Mouse (Mus musculus) brown adipose tissue, adult 24 weeks (tissue): ENCODE measurements around the gene Sp9. TPM values are rescaled to one million over a fixed set of nuclear protein-coding genes. Genes with fewer than 3 reads are reported as not detected.

Source experiments
- H3K27ac ChIP-seq: fragments of 200-500 bp; replicated peaks from 2 replicates; pipeline ENCODE4 v1.5.1; 2012; ENCODE audit warnings: low read depth, mild to moderate bottlenecking, low read length
- H3K4me1 ChIP-seq: fragments of 200-500 bp; 2 replicates; pipeline ENCODE4 v1.6.1; 2012; ENCODE audit warnings: low read length, mixed read lengths; ENCODE audit not compliant: control insufficient read depth, insufficient read depth, insufficient read length
- H3K4me3 ChIP-seq: fragments of 200-500 bp; 2 replicates; pipeline ENCODE4 v1.5.1; 2012; ENCODE audit warnings: low read depth, mild to moderate bottlenecking, low read length, moderate library complexity; ENCODE audit not compliant: insufficient read depth
- polyA plus RNA-seq: library from polyadenylated mRNA; stranded (reverse); fragments of >200 nt; gene quantifications from 2 replicates; pipeline ENCODE4 v1.2.4, GENCODE M21; 2012; ENCODE audit not compliant: missing spikeins, insufficient read depth, insufficient read length

Sp9 gene
- polyA plus RNA-seq, 1 experiment: not detected

DNA sequence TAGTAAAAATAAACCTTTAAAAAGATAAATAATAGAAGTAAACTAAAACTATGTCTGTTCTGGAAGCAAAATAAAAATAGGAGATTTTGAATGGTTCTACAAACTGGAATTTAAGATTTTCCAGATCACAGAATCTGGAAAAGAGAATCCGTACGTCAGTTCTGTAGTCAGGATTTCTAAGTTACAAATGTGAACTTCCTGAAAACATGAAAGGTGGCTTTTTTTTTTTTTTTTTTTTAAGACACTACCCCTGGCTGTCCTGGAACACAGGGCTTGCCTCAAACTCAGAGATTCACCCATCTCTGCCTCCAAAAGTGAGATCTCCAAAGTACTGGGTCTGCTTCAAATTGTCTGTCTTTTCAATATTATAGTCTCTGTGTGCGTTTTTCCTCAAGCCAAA lies 42.6 kb downstream of the Sp9 start:
- no peaks in the 10 kb centered on the region for H3K4me1 ChIP-seq
- H3K27ac ChIP-seq: no peak overlapping the region
- H3K4me3 ChIP-seq: no peak overlapping the region

- no peak overlapping the region for H3K4me3 ChIP-seq
- no peaks in the 10 kb centered on the region for H3K4me1 ChIP-seq
- H3K27ac ChIP-seq: no peak overlapping the region
Observed at GRCm38 (mm10) chr2:73317426-73317825, 45.7 kb downstream of the Sp9 start.

DNA sequence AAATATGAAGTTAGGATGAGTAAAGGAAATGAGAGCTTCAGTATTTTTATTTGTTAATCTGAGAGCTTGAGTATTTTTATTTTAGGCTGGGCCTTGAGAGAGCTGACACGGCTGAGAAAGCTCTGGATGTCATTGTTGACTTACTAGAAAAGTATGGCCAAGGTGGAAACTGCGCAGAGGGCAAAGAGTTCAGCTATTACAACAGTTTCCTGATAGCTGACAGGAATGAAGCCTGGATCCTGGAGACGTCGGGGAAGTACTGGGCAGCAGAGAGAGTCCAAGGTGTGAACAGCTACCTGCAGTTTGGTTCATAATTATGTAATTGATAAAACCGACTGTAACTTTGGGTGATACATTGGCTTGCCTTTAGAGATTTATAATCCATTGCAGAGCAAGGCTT lies 47.5 kb downstream of the Sp9 start:
- no peaks in the 10 kb centered on the region for H3K4me1 ChIP-seq
- no peak overlapping the region for H3K4me3 ChIP-seq
- H3K27ac ChIP-seq: no peak overlapping the region

DNA sequence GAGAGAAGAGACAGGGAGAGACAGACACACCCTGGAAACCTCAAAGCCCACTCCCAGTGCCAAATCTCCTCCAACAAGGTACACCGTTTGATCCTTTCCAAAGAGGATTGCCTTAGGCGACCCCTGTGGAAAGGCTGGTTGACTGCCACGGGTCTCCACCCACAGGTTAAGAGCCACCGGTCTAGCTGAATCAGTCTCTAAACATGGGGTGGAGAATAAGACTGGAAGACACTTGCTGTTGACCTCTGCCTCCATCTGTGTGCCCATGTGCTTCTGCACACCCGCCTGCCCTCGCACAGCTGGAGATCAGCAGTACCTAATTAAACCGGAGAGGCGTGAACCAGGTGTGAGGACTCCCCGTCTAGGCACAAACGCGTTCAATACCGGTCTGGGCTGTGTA lies 51.3 kb downstream of the Sp9 start:
- Histone ChIP-seq H3K27ac (no peak overlapping the region), H3K4me1 (no peaks in the 10 kb centered on the region; the same call in 1 of the 2 replicates), H3K4me3 (no peak overlapping the region)

GRCm38 (mm10) chr2:73325871-73326270 lies 54.1 kb downstream of the Sp9 start:
- Histone ChIP-seq H3K4me1 (no peaks in the 10 kb centered on the region; the same call in 1 of the 2 replicates), H3K4me3 (no peak overlapping the region), H3K27ac (no peak overlapping the region)

Other genes with a start within 250 kb of the Sp9 start
- 68.3 and 79.2 TPM in 2 replicates for gene Ola1, start 53.0 kb upstream of the Sp9 start, polyA plus RNA-seq
- 30.1 and 32.1 TPM in 2 replicates for gene Scrn3, start 40.7 kb downstream of the Sp9 start, polyA plus RNA-seq
- gene Cir1, start 40.8 kb downstream of the Sp9 start, polyA plus RNA-seq: 9.6 and 13.2 TPM in 2 replicates
- 3.8 and 4.0 TPM in 2 replicates for gene Gpr155, start 114.6 kb downstream of the Sp9 start, polyA plus RNA-seq